Mouse (Mus musculus): ENCODE data around the gene Cfi. TPM values are rescaled to one million over a fixed set of nuclear protein-coding genes. Genes with fewer than 3 reads are reported as not detected.

Gene Cfi
- polyA plus RNA-seq, 1 experiment from 2014 or later = 72.0 TPM

DNA sequence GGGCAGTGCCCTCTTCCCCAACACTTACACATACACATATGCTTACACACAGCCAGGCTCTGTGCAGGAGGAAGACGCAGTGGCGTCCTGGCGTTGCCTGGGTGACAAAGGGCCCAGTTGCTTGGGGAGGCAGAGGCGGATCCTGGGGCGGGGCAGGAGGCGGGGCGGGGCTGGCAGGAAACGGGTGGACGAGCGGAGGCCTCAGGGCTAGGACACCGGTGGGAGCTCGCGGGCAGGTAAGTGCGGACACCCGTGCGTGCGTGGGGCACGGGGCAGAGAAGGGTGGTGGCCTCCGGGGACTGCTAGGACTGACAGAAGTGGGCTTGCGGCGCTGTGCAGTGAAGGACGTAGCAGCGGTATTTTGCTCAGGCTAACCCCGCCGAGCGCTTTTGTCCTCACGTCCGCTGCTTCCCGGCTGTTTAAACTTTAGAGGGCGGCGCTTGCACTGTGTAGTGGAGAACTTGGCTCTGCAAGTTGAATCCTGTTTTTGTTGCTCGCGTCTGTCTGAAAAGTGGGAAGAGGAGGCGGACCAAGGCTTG, 65.7 kb downstream of the Cfi start, which contains the start of gene Casp6:
TSS of gene Casp6 (plus strand) at position 155 of the 539 bp plus-strand sequence.
- peaks cover 3% of the 10 kb centered on the region; the same call in 1 of the 2 replicates for H3K36me3 ChIP-seq (ENCODE audit: control insufficient read depth, insufficient read depth, low read length)
- H3K27ac ChIP-seq (ENCODE audit: low read depth, low read length) = peak within 1 kb of the TSS; percentile 60; the same call in 1 of the 2 replicates
- DNase-seq (ENCODE audit: low spot score) = peak; percentile 91
- ATAC-seq (replicated peaks; ENCODE audit: low FRiP score) = peak; percentile 90
- no peaks in the 10 kb centered on the region for H3K9me3 ChIP-seq (ENCODE audit: control insufficient read depth, low read length)
- H3K4me2 ChIP-seq = peak within 1 kb of the TSS; percentile 86
- H3K4me3 ChIP-seq (ENCODE audit: low read depth, low read length) = peak within 1 kb of the TSS; percentile 72
- peaks cover 29% of the 10 kb centered on the region for H3K4me1 ChIP-seq (replicated peaks; ENCODE audit: control insufficient read depth, insufficient read depth, low read length)
- no peaks in the 10 kb centered on the region for H3K27me3 ChIP-seq (replicated peaks; ENCODE audit: control insufficient read depth, insufficient read depth, low read length)
- peak within 1 kb of the TSS; percentile 79 for H3K9ac ChIP-seq (ENCODE audit: low read depth, low read length)
- WGBS = under 1% methylated on average over 34 of the region's 34 CpGs

DNA sequence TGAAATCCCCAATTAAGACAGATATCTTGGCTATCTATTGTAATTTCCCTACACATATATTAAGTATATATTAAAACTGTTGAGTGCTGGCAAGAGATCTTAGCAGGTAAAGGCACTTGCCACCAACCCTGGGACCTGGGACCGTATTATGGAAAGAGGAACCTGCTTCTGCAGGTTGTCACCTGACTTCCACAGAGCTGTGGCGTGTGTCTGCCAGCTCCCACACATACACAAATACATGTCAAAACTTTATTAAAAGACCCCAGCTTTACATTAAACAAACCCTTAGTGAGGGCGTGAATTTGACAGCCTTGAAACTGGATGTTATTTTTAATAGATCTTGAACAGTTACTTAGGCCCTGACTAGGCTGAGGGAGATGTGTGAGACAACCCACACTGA, 67.7 kb downstream of the Cfi start:
- no peak for DNase-seq (ENCODE audit: low spot score)
- Histone ChIP-seq H3K9ac (ENCODE audit: low read depth, low read length) (no peak overlapping the region), H3K9me3 (ENCODE audit: control insufficient read depth, low read length) (no peaks in the 10 kb centered on the region), H3K27me3 (replicated peaks; ENCODE audit: control insufficient read depth, insufficient read depth, low read length) (no peaks in the 10 kb centered on the region), H3K4me3 (ENCODE audit: low read depth, low read length) (no peak overlapping the region), H3K27ac (ENCODE audit: low read depth, low read length) (no peak overlapping the region), H3K36me3 (ENCODE audit: control insufficient read depth, insufficient read depth, low read length) (peaks cover 7% of the 10 kb centered on the region), H3K4me1 (replicated peaks; ENCODE audit: control insufficient read depth, insufficient read depth, low read length) (peaks cover 22% of the 10 kb centered on the region), H3K4me2 (no peak overlapping the region; the same call in 1 of the 2 replicates)
- 87% methylated on average over 3 of the region's 3 CpGs for WGBS
- no peak for ATAC-seq (replicated peaks; ENCODE audit: low FRiP score)

- WGBS = 69% methylated on average over 8 of the region's 8 CpGs
- no peak overlapping the region for H3K27ac ChIP-seq (ENCODE audit: low read depth, low read length)
- H3K4me3 ChIP-seq (ENCODE audit: low read depth, low read length) = no peak overlapping the region
- H3K27me3 ChIP-seq (replicated peaks; ENCODE audit: control insufficient read depth, insufficient read depth, low read length) = no peaks in the 10 kb centered on the region
- peaks cover 5% of the 10 kb centered on the region for H3K36me3 ChIP-seq (ENCODE audit: control insufficient read depth, insufficient read depth, low read length)
- H3K4me1 ChIP-seq (replicated peaks; ENCODE audit: control insufficient read depth, insufficient read depth, low read length) = peaks cover 22% of the 10 kb centered on the region
- no peak overlapping the region for H3K9ac ChIP-seq (ENCODE audit: low read depth, low read length)
- no peaks in the 10 kb centered on the region for H3K9me3 ChIP-seq (ENCODE audit: control insufficient read depth, low read length)
- DNase-seq (ENCODE audit: low spot score) (no peak), ATAC-seq (replicated peaks; ENCODE audit: low FRiP score) (no peak)
- peak overlapping the region; percentile 15; the same call in 1 of the 2 replicates for H3K4me2 ChIP-seq
Measured at GRCm38 (mm10) chr3:129903866-129904265, 68.2 kb downstream of the Cfi start.

DNA sequence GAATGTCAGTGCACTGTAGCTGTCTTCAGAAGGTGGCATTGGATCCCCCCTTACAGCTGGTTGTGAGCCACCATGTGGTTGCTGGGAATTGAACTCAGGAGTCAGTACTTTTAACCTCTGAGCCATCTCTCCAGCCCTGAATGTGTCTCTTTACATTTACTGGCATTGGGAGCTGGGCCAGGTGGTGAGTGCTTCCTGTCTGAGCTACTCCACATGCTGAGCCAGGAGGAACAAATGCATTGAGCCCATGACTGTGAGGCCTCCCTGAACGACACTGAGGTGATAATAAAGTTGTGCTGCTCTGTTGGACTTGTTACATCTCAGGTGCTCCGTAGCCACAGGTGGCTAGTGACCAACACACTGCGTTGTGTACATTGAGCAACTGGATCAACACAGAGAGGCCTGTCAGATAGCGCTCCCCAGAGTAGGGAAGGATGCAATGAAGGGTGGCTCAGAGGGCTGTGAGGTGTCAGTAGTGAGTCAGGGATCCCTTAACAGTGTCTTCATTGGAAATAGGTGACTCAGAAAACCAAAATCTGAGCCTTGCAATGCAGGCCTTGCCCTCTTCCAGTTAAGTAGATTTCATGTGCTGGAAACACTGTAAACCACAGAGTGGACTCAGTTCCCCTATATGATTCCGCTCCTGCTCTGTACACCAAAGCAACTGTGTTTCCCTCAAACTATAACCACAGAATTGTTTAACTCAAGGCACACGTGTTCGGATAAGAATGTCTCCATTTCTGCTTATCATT, 68.9 kb downstream of the Cfi start:
- Histone ChIP-seq H3K4me1 (replicated peaks; ENCODE audit: control insufficient read depth, insufficient read depth, low read length) (peaks cover 22% of the 10 kb centered on the region), H3K4me3 (ENCODE audit: low read depth, low read length) (no peak overlapping the region), H3K9me3 (ENCODE audit: control insufficient read depth, low read length) (no peaks in the 10 kb centered on the region), H3K9ac (ENCODE audit: low read depth, low read length) (no peak overlapping the region), H3K27me3 (replicated peaks; ENCODE audit: control insufficient read depth, insufficient read depth, low read length) (no peaks in the 10 kb centered on the region), H3K4me2 (no peak overlapping the region), H3K27ac (ENCODE audit: low read depth, low read length) (no peak overlapping the region), H3K36me3 (ENCODE audit: control insufficient read depth, insufficient read depth, low read length) (peaks cover 12% of the 10 kb centered on the region)
- ATAC-seq (replicated peaks; ENCODE audit: low FRiP score) = no peak
- 80% methylated on average over 7 of the region's 7 CpGs for WGBS
- DNase-seq (ENCODE audit: low spot score) = no peak

DNA sequence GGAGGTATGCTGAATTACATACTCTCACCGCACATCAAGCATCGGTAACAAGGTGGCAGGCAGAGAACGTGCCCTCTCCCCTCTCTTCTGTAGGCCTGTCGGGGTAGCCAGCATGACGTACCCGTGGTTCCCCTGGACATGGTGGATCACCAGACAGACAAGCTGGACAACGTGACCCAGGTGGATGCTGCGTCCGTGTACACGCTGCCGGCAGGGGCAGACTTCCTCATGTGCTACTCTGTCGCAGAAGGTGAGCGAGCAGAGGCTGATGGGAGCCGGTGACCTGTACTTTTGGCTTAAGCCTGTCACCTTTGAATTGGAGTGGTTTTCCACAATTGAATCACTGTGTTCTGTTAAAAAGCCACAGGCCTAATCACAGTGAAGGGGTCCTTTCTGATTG, 76.3 kb downstream of the Cfi start:
- Histone ChIP-seq H3K9me3 (ENCODE audit: control insufficient read depth, low read length) (no peaks in the 10 kb centered on the region), H3K4me2 (no peak overlapping the region), H3K4me3 (ENCODE audit: low read depth, low read length) (no peak overlapping the region), H3K36me3 (ENCODE audit: control insufficient read depth, insufficient read depth, low read length) (peaks cover 19% of the 10 kb centered on the region), H3K9ac (ENCODE audit: low read depth, low read length) (no peak overlapping the region), H3K4me1 (replicated peaks; ENCODE audit: control insufficient read depth, insufficient read depth, low read length) (no peaks in the 10 kb centered on the region), H3K27me3 (replicated peaks; ENCODE audit: control insufficient read depth, insufficient read depth, low read length) (no peaks in the 10 kb centered on the region), H3K27ac (ENCODE audit: low read depth, low read length) (no peak overlapping the region)
- no peak for DNase-seq (ENCODE audit: low spot score)
- no peak for ATAC-seq (replicated peaks; ENCODE audit: low FRiP score)
- 92% methylated on average over 14 of the region's 14 CpGs for WGBS

GRCm38 (mm10) chr3:129913241-129913640, 77.6 kb downstream of the Cfi start:
- H3K4me1 ChIP-seq (replicated peaks; ENCODE audit: control insufficient read depth, insufficient read depth, low read length) = no peaks in the 10 kb centered on the region
- H3K9me3 ChIP-seq (ENCODE audit: control insufficient read depth, low read length) = no peaks in the 10 kb centered on the region
- no peak for DNase-seq (ENCODE audit: low spot score)
- 89% methylated on average over 13 of the region's 13 CpGs for WGBS
- ATAC-seq (replicated peaks; ENCODE audit: low FRiP score) = no peak
- H3K4me2 ChIP-seq = no peak overlapping the region
- H3K27me3 ChIP-seq (replicated peaks; ENCODE audit: control insufficient read depth, insufficient read depth, low read length) = no peaks in the 10 kb centered on the region
- no peak overlapping the region for H3K9ac ChIP-seq (ENCODE audit: low read depth, low read length)
- H3K4me3 ChIP-seq (ENCODE audit: low read depth, low read length) = no peak overlapping the region
- peaks cover 17% of the 10 kb centered on the region for H3K36me3 ChIP-seq (ENCODE audit: control insufficient read depth, insufficient read depth, low read length)
- no peak overlapping the region for H3K27ac ChIP-seq (ENCODE audit: low read depth, low read length)

DNA sequence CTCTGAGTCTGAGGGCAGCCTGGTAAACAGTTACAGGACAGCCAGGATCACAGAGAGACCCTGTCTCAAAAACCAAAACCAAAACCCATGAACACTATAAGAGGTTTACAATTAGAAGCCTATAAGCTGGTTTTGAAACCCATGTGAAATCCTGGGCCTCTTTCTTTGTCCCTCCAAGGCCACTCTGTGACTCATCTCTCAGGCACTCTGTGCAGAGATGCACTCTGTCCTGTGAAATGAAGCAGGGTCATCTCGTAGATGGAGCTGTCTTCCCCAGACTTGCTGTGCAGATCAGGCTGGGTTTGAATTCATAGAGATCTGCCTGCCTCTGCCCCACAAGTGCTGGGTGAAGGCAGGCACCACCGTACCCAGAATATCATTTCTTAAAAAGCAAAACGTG, 81.7 kb downstream of the Cfi start:
- 77% methylated on average over 3 of the region's 3 CpGs for WGBS
- ATAC-seq (replicated peaks; ENCODE audit: low FRiP score) (no peak), DNase-seq (ENCODE audit: low spot score) (no peak)
- Histone ChIP-seq H3K4me2 (no peak overlapping the region), H3K9me3 (ENCODE audit: control insufficient read depth, low read length) (no peaks in the 10 kb centered on the region), H3K4me3 (ENCODE audit: low read depth, low read length) (no peak overlapping the region), H3K36me3 (ENCODE audit: control insufficient read depth, insufficient read depth, low read length) (peaks cover 3% of the 10 kb centered on the region; the same call in 1 of the 2 replicates), H3K27ac (ENCODE audit: low read depth, low read length) (no peak overlapping the region), H3K27me3 (replicated peaks; ENCODE audit: control insufficient read depth, insufficient read depth, low read length) (no peaks in the 10 kb centered on the region), H3K4me1 (replicated peaks; ENCODE audit: control insufficient read depth, insufficient read depth, low read length) (no peaks in the 10 kb centered on the region), H3K9ac (ENCODE audit: low read depth, low read length) (no peak overlapping the region)

GRCm38 (mm10) chr3:129918434-129918833, 82.8 kb downstream of the Cfi start:
- Histone ChIP-seq H3K9ac (ENCODE audit: low read depth, low read length) (no peak overlapping the region), H3K27me3 (replicated peaks; ENCODE audit: control insufficient read depth, insufficient read depth, low read length) (no peaks in the 10 kb centered on the region), H3K4me2 (no peak overlapping the region), H3K4me1 (replicated peaks; ENCODE audit: control insufficient read depth, insufficient read depth, low read length) (no peaks in the 10 kb centered on the region), H3K27ac (ENCODE audit: low read depth, low read length) (no peak overlapping the region), H3K9me3 (ENCODE audit: control insufficient read depth, low read length) (no peaks in the 10 kb centered on the region), H3K4me3 (ENCODE audit: low read depth, low read length) (no peak overlapping the region), H3K36me3 (ENCODE audit: control insufficient read depth, insufficient read depth, low read length) (no peaks in the 10 kb centered on the region; the same call in 1 of the 2 replicates)
- ATAC-seq (replicated peaks; ENCODE audit: low FRiP score) (no peak), DNase-seq (ENCODE audit: low spot score) (no peak)
- 25% methylated on average over 13 of the region's 13 CpGs for WGBS

- Histone ChIP-seq H3K27ac (ENCODE audit: low read depth, low read length) (no peak overlapping the region), H3K9me3 (ENCODE audit: control insufficient read depth, low read length) (no peaks in the 10 kb centered on the region), H3K4me1 (replicated peaks; ENCODE audit: control insufficient read depth, insufficient read depth, low read length) (no peaks in the 10 kb centered on the region), H3K27me3 (replicated peaks; ENCODE audit: control insufficient read depth, insufficient read depth, low read length) (no peaks in the 10 kb centered on the region), H3K4me2 (no peak overlapping the region), H3K36me3 (ENCODE audit: control insufficient read depth, insufficient read depth, low read length) (no peaks in the 10 kb centered on the region), H3K9ac (ENCODE audit: low read depth, low read length) (no peak overlapping the region), H3K4me3 (ENCODE audit: low read depth, low read length) (no peak overlapping the region)
- no peak for DNase-seq (ENCODE audit: low spot score)
- WGBS = 81% methylated on average over 7 of the region's 7 CpGs
- ATAC-seq (replicated peaks; ENCODE audit: low FRiP score) = no peak
Measured at GRCm38 (mm10) chr3:129923581-129923980, 87.9 kb downstream of the Cfi start.
